Mouse (Mus musculus): ENCODE measurements around the gene Tenm3.
A peak's percentile ranks its signal among the peaks of the same experiment; 100 is the strongest.
"Not testable (repeated sequence)": the region's sequence is repeated elsewhere in the genome, so short reads cannot be mapped to it uniquely, and the experiment has no call there.

The Tenm3 gene

GRCm38 (mm10) chr8:48206922-48207321, 636.8 kb downstream of the Tenm3 start:
- DNase-seq (ENCODE audit: low read depth, low spot score): peak; percentile 27

GRCm38 (mm10) chr8:48204838-48205345, 638.9 kb downstream of the Tenm3 start:
- DNase-seq (ENCODE audit: low read depth, low spot score): no peak

GRCm38 (mm10) chr8:48204114-48204837, 639.5 kb downstream of the Tenm3 start:
- no peak for DNase-seq (ENCODE audit: low read depth, low spot score)

GRCm38 (mm10) chr8:48203611-48204010, 640.1 kb downstream of the Tenm3 start:
- DNase-seq (ENCODE audit: low read depth, low spot score): no peak

DNA sequence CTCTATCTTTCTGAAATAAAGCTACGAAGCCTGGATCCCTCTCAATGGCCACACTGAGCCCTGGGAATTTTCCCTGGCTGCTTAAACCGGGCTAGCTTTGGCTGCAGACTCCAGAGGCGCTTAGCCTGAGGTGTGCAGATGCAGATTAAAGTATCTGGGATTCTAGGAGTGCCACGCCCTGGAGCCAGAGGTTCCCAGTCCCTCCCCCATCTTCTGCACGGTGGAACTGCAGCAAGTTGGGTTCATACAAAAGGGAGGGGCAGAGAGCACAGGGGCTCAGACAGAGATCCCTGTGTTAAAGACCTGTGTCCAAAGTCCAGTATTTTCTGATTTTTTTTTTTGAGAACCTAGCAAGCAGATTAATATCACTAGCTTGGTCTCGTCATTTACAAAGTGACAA, 640.6 kb downstream of the Tenm3 start:
- DNase-seq (ENCODE audit: low read depth, low spot score): no peak

GRCm38 (mm10) chr8:48202632-48203031, 641.1 kb downstream of the Tenm3 start:
- no peak for DNase-seq (ENCODE audit: low read depth, low spot score)

DNA sequence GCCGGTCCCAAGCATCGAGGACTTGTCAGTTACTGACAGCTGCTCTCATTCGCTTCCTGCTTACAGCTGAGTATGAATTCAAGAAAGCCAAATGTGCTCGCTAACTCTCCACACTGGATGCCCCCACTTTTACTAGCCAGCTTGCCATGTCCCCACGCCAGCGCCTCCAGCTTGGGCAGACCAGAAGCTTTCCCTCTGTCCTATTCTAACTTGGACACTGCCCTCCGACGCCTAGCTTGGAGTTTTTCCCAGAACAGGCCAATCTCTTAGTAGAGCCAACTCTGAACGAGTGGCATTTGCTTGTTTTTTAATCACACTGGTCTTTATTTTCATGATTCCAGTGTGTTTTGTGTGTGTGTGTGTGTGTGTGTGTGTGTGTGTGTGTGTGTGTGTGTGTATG, 644.6 kb downstream of the Tenm3 start:
- DNase-seq (ENCODE audit: low read depth, low spot score): no peak

- DNase-seq (ENCODE audit: low read depth, low spot score): no peak
Measured at GRCm38 (mm10) chr8:48195971-48196370, 647.8 kb downstream of the Tenm3 start.

- DNase-seq (ENCODE audit: low read depth, low spot score): no peak
Measured at GRCm38 (mm10) chr8:48188586-48188985, 655.2 kb downstream of the Tenm3 start.

DNA sequence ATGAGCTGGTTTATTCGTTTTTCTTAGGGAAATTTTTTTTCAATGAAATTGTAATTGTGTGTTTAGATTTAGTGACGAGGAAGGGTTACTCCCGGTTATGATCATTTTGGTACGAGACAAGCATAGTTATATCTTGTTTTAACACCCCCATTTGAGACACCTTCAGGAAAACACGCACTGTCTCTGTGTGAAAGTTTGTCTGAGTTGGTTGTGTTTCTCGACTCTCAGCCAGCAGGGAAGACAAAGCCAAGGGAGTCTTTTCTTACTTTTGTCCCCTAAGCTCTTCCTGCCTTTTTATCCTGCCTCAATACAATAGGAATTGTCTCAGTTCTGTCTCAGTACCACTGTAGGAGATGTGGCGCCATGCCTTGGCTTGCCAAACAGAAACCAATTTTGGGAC, 660.0 kb downstream of the Tenm3 start:
- DNase-seq (ENCODE audit: low read depth, low spot score): peak; percentile 36

GRCm38 (mm10) chr8:48181000-48181399, 662.8 kb downstream of the Tenm3 start:
- no peak for DNase-seq (ENCODE audit: low read depth, low spot score)

- DNase-seq (ENCODE audit: low read depth, low spot score): not testable (repeated sequence)
Measured at GRCm38 (mm10) chr8:48180146-48180545, 663.6 kb downstream of the Tenm3 start.

- DNase-seq (ENCODE audit: low read depth, low spot score): no peak
Measured at GRCm38 (mm10) chr8:48178993-48179392, 664.8 kb downstream of the Tenm3 start.

- no peak for DNase-seq (ENCODE audit: low read depth, low spot score)
Measured at GRCm38 (mm10) chr8:48177876-48178275, 665.9 kb downstream of the Tenm3 start.

All from brain, adult 2 months (tissue).